Mouse (Mus musculus) heart, postnatal 36 days (tissue): ENCODE measurements at regions not wholly inside any gene's neighbourhood (a gene's known extent, or its start where the extent isn't known, plus 50 kb on each side); places are given as distances from the start of the nearest gene placed in this dataset.

Experiments
- DNase-seq, 2 experiments: peaks; one replicate each; pipeline ENCODE4 v3.0.0; 2021 to 2022
- intact Hi-C: fragments of 180-260 bp; cut with DNase I; formaldehyde crosslinking; loops from one replicate; pipeline ENCODE4 v1.15.1; 2025

DNA sequence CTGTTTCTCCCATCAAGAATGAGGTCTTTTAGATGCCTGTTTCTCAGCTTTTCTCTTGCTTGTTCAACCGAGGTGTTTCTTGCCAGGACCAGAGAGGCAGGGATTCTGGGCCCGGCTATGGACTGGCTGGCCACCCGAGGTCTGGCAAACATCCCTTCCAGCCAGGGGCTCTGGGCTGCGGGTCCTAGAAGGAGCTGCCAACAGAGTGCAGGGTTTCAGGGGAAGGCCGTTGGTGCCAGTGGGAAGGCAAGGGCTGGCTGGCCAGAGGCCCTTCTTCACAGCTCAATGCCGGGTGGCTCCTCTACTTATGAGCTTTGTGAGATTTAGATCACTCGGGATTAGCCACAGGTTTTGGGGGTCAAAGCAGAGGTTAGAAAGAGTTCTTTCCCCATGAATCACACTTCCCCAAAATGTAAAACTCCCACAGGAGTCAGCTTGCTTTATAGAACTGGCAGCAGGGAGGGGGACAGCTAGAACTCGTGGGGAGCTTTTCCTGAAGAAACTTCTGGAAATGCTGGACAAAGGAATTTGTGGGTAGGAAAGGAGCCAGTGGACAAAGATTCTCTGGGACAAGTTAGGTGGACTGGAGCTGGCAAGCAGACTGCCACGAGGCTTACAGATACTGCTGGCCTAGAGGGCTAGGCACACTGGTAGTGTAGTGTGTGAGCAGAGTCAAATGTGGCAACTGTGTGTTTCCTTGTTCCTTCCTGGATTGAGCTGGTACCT lies 104.1 kb upstream of the Vps8 start:
- DNase-seq, result no peak
- intact Hi-C loops, result no loop called here

DNA sequence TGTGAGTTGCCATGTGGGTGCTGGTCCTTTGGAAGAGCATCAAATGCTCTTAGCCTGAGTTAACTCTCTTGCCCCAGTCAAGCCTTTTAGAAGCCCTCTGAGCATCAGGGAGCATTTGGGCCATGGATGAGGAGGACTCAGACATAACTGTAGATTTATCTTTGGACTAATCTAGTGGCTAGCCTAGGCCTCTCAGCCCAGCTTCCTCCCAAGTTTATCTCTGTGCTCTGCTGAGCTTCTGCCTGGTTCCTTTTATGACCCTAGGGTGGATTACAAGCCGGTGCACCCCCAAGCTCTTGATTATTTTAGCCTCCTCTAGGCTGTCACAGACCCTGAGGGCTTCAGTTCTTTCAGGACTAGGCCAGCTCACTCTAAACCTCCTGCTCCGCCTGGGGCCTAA lies 102.6 kb upstream of the Vps8 start:
- no peak for DNase-seq
- intact Hi-C loops, result no loop called here

DNA sequence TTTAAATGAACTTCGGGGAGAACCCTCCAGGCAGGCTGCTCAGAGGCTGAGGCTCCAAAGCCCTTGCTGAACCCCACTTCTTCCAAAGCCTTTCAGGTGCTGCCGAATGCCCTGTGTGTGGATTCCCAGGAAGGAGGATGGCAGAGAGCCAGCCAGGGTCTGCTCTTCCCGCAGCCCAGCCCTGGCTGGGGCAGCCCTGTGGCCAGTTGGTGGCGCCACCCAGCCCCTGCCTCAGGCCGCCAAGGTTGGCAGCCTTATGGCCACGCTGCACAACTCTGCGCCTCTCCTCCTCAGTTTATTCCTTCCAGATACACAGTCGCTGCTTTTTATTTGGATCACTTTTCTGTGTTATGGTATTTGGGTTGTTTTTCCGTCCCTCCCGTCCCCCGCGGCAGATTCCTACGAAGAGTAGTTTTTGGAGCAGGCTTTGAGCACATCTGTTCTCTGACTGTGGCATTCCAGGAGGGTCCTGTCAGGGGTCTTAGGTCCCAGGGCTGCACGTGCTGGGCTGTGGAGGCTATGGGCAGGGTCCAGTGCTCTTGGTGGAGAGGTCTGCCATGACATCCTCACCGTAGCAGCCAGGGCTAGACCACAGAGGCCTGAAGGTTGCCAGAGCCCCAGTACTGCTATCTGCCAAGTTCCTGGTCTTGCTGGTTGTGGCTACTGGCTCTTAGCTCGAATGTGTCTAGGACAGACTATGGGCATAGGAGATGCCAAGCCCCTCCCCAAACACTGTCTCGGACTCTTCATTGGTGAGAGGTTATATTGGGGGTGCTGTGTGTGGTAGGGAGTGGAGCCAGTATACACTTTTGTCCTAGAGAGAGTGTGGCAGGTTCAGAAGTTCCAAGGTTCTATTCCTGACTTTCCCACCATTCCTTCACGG lies 101.5 kb upstream of the Vps8 start:
- DNase-seq, result no peak

DNA sequence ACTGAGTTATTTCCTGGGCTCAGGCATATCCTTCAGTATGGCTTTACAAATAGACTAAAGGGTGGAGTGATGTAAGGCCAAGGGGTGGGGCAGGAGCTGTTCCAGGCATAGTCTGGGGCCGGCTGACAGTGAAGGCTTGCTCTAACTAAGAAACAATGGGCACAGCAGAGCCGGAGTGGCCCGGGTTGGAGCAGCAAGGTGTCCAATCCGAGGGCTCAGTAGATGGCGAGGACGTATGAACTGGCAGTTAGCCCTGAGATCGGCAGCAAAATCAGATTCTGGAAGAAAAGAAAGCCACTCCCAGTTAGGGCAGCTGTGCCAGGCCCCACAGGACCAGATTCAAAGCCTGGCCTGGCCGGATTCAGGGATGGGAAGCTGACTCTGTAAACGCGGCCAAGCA lies 100.5 kb upstream of the Vps8 start:
- intact Hi-C loops, result no loop called here
- peak; percentile 23 to 28 for DNase-seq

More for the DNA sequence above, 101.5 kb upstream of the Vps8 start:
- intact Hi-C loops, result no loop called here

DNA sequence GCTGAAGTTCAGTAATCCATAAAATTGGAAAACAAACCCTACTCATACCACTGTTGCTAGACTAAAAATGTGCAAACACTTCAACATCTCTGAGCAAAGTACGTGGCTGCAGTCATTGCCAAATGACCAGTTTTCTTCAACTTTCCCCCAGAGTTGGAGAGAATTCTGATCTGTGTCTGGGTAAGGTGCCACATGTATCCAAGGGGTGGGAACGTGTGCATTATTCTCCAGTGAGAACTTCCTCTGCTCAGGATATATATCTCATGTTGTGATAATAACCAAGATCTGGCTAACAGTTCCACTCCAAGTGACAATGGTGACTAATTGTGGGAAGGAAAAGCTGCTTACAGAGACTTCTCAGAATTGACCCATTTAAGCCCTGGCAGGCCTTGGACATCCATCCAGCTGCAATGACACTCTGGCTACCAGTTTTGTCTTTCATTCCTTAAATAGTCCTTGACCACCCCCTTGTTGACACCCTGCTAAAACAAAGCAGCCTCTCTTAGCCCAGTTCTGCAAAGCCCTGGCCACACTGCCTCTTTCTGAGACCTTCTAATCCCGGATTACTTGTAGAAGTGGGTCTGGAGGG lies 99.4 kb upstream of the Vps8 start:
- no peak for DNase-seq
- intact Hi-C loops, result no loop called here

DNA sequence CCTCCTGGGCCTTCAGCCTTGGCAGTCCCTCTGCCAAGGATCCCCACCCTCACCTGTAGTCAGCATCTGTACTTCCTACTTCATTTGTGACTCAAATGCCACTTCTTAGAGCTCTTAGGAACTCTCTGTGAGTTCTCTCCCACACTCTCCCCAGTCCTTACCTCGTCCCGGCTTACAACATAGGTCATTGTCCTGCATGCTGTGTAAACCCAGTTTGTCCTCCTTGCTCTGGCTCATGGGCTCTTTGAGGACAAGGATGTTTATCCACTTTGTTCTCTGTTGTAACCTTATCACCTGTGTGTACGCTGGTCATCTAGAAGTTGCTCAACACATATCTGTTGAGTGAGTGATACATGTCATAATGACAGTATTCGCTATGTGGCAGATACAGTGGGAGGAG lies 94.9 kb upstream of the Vps8 start:
- intact Hi-C loops, result no loop called here
- DNase-seq, result no peak

DNA sequence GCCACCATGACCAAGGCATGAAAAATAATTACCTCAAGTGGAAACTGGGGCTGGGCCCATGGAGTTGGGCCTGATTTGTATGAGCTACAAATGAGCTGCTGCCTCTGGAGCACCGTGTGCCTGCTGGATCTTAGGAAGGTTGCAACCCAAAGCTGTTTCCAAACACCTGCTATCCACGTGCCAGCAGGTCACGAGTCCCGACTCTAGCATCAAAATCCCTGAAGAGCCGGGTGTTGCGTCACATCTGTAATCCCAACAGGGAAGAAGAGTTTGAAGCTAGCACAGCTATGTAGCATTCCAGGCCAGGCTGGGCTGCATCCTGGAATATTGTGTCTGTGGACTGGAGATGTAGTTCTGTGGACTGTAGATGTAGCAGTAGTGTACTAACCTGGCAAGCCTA lies 93.7 kb upstream of the Vps8 start:
- DNase-seq, result no peak
- intact Hi-C loops, result no loop called here

DNA sequence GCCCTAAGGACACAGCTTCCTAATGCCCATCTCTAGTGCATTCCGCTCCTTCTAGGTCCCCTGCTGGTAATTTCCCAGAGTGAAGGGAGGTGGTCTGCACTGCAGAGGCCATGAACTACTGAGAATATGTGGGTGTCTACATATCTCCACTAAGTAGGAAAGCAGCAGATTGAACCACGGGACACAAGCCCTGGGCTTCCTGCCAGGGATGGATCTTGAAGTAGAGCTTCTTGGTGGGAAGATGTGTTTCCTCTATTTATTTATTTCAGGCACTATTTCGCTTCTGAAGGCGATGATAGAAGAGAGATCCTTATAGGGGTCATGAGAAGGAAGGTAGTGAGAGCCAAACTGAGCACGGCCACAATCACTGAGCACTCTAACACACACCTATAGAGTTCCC lies 91.7 kb upstream of the Vps8 start:
- no peak for DNase-seq
- intact Hi-C loops, result loop anchor here (5.0 kb wide), 1 partner anchor 84 kb away; no protein-coding TSS in a partner anchor

DNA sequence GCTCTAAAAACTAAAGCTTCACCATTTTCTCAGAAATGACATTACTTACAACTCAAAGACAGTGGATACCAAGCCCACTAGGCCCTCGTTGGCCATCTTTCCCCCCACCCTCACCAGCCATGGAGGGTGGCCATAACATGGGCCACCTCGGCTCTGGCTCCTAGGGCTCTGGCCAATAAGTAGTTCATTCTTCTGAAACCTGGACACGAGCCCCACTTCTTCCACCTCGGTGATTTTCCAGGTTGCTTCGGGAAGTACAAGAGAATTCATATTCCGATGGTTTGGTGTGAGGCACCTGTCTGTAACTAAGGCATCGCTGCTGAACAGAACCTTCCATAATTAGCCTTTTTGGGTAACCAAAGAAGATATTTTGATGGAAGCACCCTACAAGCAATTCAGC lies 90.5 kb upstream of the Vps8 start:
- DNase-seq, result no peak
- intact Hi-C loops, result loop anchor here (5.0 kb wide), 1 partner anchor 85 kb away; no protein-coding TSS in a partner anchor

DNA sequence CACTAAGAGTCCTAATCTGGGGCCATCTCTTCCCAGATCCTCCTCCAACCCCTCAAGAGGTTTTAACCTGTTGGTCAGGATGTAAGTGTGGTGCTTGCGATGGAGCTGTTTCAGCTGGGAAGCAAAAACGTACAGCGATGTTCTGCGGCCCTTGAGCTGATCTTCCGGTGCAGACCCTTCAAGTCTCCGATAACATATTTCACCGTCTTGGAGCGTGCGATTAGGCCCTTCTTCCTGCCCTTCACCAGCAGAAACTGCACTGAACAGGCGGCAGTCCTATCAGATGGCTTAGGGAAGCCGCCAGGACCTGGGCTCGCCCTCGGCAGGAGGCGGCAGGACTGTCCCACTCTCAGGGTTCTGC lies 90.1 kb upstream of the Vps8 start:
- no peak for DNase-seq
- intact Hi-C loops, result loop anchor here (5.0 kb wide), 1 partner anchor 86 kb away; no protein-coding TSS in a partner anchor

DNA sequence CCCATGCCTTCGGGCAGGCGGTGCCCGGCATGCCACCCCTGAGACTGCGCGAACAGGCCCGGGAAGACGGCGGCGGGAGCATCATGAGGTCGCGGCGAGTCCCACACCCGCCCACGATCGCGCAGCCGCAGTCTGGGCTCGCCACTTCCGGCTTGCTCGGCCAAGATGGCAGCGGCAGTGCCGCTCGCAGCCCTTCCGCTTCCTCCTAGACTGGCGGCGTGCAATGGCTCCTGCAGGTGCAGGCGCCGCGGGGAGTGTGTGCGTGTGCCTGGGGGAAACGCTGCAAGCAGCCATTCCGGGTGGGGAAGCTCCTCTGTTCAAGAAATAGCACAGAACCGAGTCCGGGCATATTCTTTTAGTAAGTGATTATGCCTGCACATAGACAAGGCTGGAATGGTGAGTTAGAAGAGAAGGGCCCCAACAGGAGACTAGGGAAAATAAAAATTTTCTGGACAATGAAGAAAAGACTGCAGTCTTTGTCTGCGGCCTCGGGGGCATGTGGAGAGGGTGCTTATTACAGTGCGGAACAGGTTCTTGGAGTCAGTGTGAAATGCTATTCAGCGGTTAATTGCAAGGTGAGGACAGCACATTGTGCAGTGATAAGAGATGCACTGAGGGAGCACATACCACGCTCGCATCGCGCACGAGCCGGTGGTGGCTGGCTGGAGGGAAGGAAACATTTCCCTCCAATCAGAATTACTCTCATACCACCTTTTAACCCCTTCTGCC lies 89.5 kb upstream of the Vps8 start:
- intact Hi-C loops, result loop anchor here (5.0 kb wide), 1 partner anchor 86 kb away; no protein-coding TSS in a partner anchor
- peak; percentile 92 to 94 for DNase-seq

DNA sequence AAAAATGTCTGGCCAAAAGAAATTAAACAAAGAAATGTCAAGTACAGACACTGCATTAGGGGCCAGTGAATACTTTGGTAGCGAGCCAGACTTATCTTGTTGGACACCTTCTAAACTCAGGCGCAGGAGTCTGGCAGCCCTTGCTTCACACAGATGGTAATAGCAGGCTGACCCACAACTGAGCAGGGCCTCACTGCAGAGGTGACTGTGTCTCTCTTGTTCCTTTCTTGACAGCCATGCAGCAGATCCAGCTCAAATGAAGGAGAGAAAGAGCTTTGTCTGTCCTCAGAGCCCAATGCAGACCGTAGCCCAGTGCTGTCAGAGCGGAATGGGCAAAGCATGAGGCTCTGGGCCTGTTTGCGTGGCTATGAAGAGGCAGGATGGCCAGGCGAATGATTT lies 83.9 kb upstream of the Vps8 start:
- DNase-seq, result peak in 1 of 2 experiments; percentile 46
- intact Hi-C loops, result loop anchor here (5.0 kb wide), 1 partner anchor 48 kb away; no protein-coding TSS in a partner anchor

DNA sequence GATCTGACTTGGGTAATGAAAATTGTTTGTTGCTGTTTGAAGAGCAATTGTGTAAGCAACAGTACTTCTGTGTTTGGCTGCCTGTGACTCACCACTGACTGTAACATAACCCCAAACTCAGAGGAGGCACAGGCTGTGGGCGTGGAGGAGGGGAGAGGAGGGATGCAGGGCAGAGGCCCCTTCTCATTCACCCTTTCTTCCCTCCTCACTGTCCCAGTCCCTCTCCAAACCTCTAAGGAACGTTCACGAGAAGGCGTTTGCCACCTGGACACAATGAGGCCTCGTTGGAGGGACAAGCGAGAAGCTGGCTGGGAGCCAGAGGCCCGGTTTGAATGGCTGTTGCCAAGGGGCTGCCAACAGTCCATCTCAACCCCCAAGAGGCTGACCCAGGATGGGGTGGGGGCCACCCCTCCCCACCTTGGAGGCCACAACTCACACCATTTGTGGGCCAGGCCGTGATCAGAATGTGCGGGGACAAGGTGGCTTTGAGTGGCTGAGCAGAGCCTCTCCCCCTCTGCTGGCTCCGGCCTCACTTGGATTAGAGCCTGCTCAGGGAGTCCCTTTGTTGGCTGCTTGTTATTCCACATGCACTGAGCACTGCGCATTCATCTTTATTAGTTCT lies 83.3 kb upstream of the Vps8 start:
- DNase-seq, result peak; percentile 53 to 68
- intact Hi-C loops, result loop anchor here (5.0 kb wide), 1 partner anchor 48 kb away; no protein-coding TSS in a partner anchor

DNA sequence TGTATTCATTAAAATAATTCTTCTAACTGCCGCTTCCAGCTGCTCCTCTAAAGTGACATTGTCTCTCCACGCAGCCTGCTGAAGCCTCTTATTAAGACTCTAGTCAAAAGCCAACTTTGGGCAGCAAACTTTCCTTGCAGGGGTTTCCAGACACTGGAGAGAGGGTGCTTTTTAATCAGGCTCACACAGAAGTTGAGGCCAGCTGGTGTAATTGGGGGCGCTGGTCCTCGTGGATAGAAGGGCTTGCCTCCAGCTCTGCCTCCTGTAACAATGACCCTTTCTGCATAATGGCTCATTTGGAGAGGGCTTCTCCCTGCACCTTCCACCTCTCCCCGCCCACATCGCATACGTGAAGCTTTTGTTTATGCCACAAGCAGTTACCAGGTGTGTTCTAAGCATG lies 82.8 kb upstream of the Vps8 start:
- no peak for DNase-seq
- intact Hi-C loops, result no loop called here

DNA sequence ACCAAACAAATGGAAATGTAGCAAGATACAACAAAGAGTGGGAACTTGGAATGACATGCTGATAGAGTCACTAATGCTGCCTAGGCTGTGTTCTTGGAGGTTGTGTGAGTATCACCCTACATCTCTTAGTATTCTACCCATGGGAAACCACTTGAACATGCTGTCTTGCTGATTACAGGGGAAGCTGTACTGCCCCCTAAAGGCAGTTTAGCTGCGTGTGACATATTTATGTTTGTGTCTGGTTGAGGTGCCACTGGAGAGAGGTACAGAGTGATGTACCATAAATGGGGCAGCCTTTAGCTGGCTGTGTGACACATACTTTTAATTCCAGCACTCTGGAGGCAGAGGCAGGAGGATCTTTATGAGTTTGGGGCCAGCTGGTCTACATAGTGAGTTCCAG lies 73.0 kb upstream of the Vps8 start:
- DNase-seq, result no peak
- intact Hi-C loops, result no loop called here

DNA sequence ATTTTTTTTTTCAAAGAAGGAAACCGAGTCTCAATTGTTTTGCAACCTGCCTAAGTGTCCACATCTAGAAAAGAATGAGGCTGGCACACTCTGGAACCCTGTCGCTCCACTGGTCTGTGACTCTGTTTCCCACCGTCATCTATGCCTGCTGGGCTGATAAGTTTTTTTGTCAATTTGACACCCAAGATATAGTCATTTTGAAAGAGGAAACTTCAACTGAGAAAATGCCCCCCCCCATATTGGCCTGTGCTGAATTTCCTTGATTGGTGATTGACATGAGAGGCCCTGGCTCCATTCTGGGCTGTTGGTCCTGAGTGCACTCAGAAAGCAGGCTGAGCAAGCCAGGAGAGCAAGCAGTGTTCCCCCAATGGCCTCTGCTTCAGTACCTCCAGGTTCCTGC lies 71.6 kb upstream of the Vps8 start:
- DNase-seq, result no peak

DNA sequence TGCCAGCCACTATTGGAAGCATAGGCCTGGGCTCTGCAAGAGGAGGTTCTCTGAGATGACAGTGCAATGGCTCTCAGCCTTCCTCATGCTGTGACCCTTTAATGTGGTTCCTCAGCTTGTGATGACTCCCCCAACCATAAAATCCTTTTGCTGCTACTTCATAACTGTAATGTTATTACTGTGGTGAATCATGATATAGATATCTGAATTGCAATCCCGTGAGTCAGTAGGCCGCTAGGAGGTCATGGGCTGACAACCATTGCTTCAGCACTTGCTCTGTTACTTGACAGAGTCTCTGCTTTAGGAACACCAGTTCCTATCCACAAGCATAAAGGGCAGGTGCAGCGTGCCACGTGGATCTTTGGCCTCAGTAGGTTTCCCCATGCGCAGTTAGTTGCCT lies 69.8 kb upstream of the Vps8 start:
- intact Hi-C loops, result no loop called here
- DNase-seq, result no peak

More for the DNA sequence above, 71.6 kb upstream of the Vps8 start:
- intact Hi-C loops, result no loop called here

DNA sequence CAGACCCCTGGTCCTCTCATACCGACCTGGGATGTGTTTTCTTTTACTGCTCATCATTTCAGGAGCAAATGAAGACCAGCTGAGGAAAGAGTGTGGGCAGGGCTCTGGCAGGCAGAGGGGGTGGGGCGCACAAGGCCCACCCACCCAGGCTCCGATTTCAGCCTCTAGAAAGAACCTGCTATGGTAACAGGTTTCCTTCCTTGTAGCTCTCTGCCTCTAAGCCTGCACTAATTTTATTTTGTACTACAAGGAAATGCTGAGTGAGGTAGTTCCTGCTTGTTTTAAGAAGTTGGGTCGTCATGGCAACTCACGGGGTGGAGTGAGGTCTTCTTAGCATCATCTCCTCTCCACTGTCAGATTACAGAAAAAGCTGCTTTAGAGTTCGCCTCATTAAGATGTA lies 69.4 kb upstream of the Vps8 start:
- intact Hi-C loops, result no loop called here
- no peak for DNase-seq

DNA sequence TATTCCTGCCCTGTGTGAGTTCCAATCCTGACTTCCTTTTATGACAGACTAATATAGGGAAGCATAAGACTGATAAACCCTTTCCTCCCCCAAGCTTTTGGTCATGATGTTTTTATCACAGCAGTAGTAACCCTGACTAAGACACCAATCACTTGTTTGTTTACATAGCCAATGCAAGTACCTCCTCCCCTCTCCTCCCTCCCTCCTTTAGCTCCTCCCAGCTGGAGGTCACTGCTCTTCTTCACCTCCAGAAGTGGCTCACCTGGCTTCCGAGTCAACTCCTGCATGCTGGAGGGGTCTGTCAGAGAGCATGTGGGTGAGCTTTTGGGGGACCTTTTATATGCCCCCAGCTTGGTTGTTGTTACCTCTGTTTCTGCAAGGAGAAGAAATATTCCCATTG lies 67.3 kb upstream of the Vps8 start:
- intact Hi-C loops, result no loop called here
- no peak for DNase-seq

DNA sequence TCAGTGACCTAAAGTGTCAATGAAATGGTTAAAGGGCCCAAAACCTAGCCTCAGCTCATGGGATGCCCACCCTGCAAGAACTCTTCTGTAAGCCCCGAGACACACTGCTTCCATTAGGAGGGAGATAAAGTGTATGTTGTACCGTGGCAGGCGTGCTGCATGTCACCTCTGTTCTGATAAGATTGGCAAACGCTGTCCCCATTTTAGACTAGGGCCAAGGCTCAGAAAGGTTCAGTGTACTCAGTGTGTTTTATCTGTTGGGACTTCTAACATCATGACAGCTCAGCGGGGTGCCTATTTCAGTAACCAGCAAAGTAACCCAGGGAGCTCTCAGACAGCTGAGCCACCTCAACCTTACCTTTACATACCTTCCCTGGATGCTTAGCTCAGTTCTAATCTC lies 65.5 kb upstream of the Vps8 start:
- no peak for DNase-seq
- intact Hi-C loops, result no loop called here
